Mouse (Mus musculus): ENCODE measurements around the gene Il3. TPM values are rescaled to one million over a fixed set of nuclear protein-coding genes. Genes with fewer than 3 reads are reported as not detected.
"Not testable (repeated sequence)": the region's sequence is repeated elsewhere in the genome, so short reads cannot be mapped to it uniquely, and the experiment has no call there.

Il3 gene
- polyA plus RNA-seq, 1 experiment from 2014 or later: not detected

DNA sequence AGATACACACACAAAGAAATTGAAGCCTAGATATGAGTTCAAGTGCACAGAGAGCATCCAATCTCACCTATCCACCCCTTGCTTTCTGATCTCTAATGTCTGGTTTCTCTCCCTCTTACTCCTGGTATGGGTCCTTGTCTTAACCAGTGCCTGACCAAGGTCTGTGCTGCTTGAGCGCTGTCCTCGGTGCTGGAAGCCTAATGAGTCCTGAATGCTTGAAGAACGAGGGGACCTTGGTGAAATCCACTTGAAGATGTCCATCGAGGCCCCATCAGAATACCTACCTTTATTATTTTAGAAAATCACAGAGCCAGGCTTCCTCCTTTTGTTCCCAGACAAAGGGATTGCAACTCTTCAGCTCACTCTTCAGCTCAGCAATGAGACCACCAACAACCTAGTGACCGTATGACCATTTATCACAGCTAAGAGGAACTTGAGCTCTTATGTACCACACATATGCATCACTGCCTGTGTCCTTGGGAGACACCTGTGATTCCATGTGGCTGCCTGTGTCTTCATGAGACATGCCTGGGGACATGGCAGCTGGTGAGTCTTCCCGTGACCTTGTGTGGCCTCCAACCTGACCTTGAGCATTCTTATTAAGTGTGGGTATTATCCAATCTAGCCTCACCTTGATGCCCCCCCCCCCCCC, 36.1 kb upstream of the Il3 start:
- Histone ChIP-seq H3K4me1 (replicated peaks) (peaks cover 41% of the 10 kb centered on the region), H3K36me3 (no peaks in the 10 kb centered on the region), H3K4me2 (replicated peaks) (peak overlapping the region; percentile 82), H3K9ac (replicated peaks) (peak overlapping the region; percentile 93), H3K27ac (peak overlapping the region; percentile 92), H3K9me3 (no peaks in the 10 kb centered on the region), H3K4me3 (replicated peaks) (peak overlapping the region; percentile 76), H3K27me3 (no peaks in the 10 kb centered on the region)
- 19% methylated on average over 6 of the region's 6 CpGs for WGBS
- peak; percentile 27 for ATAC-seq

GRCm38 (mm10) chr11:54302606-54303005, 35.5 kb upstream of the Il3 start:
- H3K9me3 ChIP-seq: no peaks in the 10 kb centered on the region
- WGBS: 87% methylated on average over 3 of the region's 3 CpGs
- peak overlapping the region; percentile 93 for H3K9ac ChIP-seq (replicated peaks)
- peak overlapping the region; percentile 92 for H3K27ac ChIP-seq
- peak overlapping the region; percentile 82 for H3K4me2 ChIP-seq (replicated peaks)
- no peak for ATAC-seq
- H3K4me3 ChIP-seq (replicated peaks): 0 out of 2 replicates have a peak overlapping the region, but pooled peaks have one; percentile 76
- H3K36me3 ChIP-seq: no peaks in the 10 kb centered on the region
- no peaks in the 10 kb centered on the region for H3K27me3 ChIP-seq
- peaks cover 41% of the 10 kb centered on the region for H3K4me1 ChIP-seq (replicated peaks)

DNA sequence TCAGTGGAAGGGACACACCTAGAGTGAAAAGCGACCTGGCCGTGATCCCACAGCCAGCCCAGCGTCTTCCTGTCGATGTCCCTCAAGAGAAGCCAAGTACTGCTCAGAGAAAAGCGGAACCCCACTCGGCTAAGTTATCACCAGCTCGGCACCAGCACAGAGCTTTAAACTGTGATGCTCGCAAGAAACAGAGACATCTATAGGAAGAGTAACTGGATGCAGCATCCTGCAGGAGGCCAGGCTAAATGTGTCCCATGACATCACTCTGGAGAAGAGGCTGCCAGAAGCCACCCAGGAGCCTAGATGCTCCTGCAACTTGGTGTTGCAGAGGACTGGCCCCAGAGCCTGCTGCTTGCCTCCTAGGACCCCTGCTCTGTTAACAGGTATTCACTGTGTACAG, 34.9 kb upstream of the Il3 start:
- no peak for ATAC-seq
- WGBS: 88% methylated on average over 8 of the region's 8 CpGs
- no peak overlapping the region for H3K4me3 ChIP-seq (replicated peaks)

GRCm38 (mm10) chr11:54298777-54299176, 31.7 kb upstream of the Il3 start:
- Histone ChIP-seq H3K27ac (no peak overlapping the region), H3K4me2 (replicated peaks) (no peak overlapping the region), H3K9me3 (no peaks in the 10 kb centered on the region; the same call in 1 of the 2 replicates), H3K27me3 (no peaks in the 10 kb centered on the region), H3K9ac (replicated peaks) (no peak overlapping the region), H3K36me3 (no peaks in the 10 kb centered on the region), H3K4me3 (replicated peaks) (no peak overlapping the region), H3K4me1 (replicated peaks) (peaks cover 11% of the 10 kb centered on the region)
- no peak for ATAC-seq

More for the DNA sequence above, 34.9 kb upstream of the Il3 start:
- Histone ChIP-seq H3K9me3 (no peaks in the 10 kb centered on the region; the same call in 1 of the 2 replicates), H3K27me3 (no peaks in the 10 kb centered on the region), H3K4me2 (replicated peaks) (no peak overlapping the region), H3K4me1 (replicated peaks) (peaks cover 37% of the 10 kb centered on the region), H3K9ac (replicated peaks) (no peak overlapping the region), H3K36me3 (no peaks in the 10 kb centered on the region), H3K27ac (no peak overlapping the region)

DNA sequence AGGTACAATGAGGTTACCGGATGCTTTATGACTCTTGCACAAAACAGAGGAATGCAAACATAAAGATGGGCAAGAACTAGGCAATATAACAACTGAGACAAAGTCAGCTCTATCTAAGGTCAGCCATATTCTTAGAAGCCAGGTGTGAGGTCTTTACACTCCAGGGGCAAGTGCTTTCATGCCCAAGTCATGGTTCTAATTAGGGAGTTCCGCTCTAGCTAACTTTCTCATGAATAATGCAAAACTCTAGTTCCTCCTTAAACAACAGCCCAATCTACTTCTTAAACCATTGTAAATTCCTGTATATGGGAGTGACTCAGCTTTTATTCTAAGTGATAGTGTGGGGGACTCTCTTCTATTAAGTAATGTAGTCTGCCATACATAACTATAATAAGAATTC, 30.4 kb upstream of the Il3 start:
- not testable (repeated sequence) for H3K4me2 ChIP-seq (replicated peaks); H3K36me3 ChIP-seq; H3K27ac ChIP-seq; H3K27me3 ChIP-seq; H3K4me1 ChIP-seq (replicated peaks); ATAC-seq; H3K9me3 ChIP-seq; H3K9ac ChIP-seq (replicated peaks); H3K4me3 ChIP-seq (replicated peaks)
- 85% methylated on average over 2 of the region's 2 CpGs for WGBS

- no peaks in the 10 kb centered on the region for H3K4me1 ChIP-seq (replicated peaks)
- no peaks in the 10 kb centered on the region; the same call in 1 of the 2 replicates for H3K9me3 ChIP-seq
- H3K36me3 ChIP-seq: no peaks in the 10 kb centered on the region
- WGBS: 93% methylated on average over 1 of the region's 1 CpGs
- H3K27ac ChIP-seq: no peak overlapping the region
- H3K4me3 ChIP-seq (replicated peaks): no peak overlapping the region
- no peak for ATAC-seq
- H3K27me3 ChIP-seq: no peaks in the 10 kb centered on the region
- H3K9ac ChIP-seq (replicated peaks): no peak overlapping the region
- no peak overlapping the region for H3K4me2 ChIP-seq (replicated peaks)
Observed at GRCm38 (mm10) chr11:54296734-54297133, 29.7 kb upstream of the Il3 start.

GRCm38 (mm10) chr11:54295971-54296370, 28.9 kb upstream of the Il3 start:
- 86% methylated on average over 4 of the region's 4 CpGs for WGBS
- no peaks in the 10 kb centered on the region; the same call in 1 of the 2 replicates for H3K9me3 ChIP-seq
- H3K27ac ChIP-seq: no peak overlapping the region
- no peaks in the 10 kb centered on the region for H3K27me3 ChIP-seq
- no peaks in the 10 kb centered on the region for H3K4me1 ChIP-seq (replicated peaks)
- no peaks in the 10 kb centered on the region for H3K36me3 ChIP-seq
- no peak overlapping the region for H3K9ac ChIP-seq (replicated peaks)
- H3K4me2 ChIP-seq (replicated peaks): no peak overlapping the region
- H3K4me3 ChIP-seq (replicated peaks): no peak overlapping the region
- no peak for ATAC-seq

DNA sequence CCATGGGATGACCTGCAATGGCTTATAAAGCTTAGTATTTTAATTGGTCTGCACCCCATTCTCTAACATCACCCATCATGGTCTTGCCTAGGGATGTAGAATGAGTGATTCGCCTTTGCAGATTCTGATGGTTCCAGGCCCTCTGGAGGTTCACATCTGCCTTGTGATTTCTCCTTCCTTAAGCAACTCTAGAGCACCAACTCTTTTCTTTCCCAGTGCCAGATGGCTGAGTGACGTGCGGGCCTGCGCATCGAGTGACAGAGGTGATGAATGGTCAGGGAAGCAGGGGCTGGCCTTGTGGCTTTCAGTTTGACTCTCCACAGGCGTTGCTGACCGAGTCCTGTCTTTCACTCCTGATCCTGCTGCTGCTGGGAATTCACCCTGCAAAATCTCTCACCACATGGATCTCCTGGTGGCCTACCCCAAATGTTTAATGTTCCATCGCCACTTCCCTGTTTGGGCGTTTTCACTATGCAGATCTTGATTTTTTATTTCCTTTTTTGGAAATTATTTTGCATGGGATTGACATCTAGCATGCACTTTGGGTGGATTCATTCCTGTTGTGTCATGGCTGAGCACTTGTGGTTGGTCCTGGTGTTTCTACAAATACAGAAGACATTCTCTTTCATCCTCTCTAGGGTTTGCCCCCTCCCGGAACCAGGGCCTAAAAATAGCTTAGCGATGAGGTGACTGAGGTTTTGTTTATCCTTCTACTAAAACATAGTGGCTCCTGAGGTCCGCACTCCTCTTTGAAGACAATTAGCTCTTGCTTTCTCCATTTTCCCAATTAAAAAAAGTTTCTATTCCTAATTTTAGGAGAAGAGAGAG, 27.1 kb upstream of the Il3 start:
- no peak for ATAC-seq
- no peak overlapping the region for H3K4me2 ChIP-seq (replicated peaks)
- no peaks in the 10 kb centered on the region for H3K27me3 ChIP-seq
- no peaks in the 10 kb centered on the region for H3K36me3 ChIP-seq
- no peak overlapping the region for H3K9ac ChIP-seq (replicated peaks)
- no peak overlapping the region for H3K27ac ChIP-seq
- H3K4me3 ChIP-seq (replicated peaks): no peak overlapping the region
- H3K4me1 ChIP-seq (replicated peaks): no peaks in the 10 kb centered on the region
- no peaks in the 10 kb centered on the region; the same call in 1 of the 2 replicates for H3K9me3 ChIP-seq
- WGBS: 87% methylated on average over 12 of the region's 12 CpGs

DNA sequence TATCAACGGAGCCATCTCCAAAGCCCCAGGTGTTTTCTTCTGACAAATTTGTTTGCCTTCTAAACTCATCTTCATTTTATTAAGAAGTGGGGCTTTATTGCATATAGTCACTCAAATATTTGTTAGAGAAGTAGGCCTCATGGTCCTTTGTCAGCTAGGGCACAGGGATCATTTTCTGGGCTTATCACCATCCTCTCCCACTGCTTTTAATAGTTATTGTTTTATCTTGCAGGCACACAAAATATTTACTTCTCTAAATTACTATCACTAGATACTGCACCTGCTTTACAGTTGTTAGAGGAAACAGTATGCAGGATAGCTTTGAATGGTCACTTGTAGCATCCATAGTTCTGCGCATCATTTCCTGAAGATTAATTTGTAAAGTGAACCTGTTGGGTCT, 25.1 kb upstream of the Il3 start:
- Histone ChIP-seq H3K36me3 (no peaks in the 10 kb centered on the region), H3K27ac (no peak overlapping the region)
- WGBS: 87% methylated on average over 2 of the region's 2 CpGs

GRCm38 (mm10) chr11:54287821-54288453, 20.9 kb upstream of the Il3 start:
- 91% methylated on average over 8 of the region's 8 CpGs for WGBS
- no peaks in the 10 kb centered on the region for H3K9me3 ChIP-seq
- no peak overlapping the region for H3K9ac ChIP-seq (replicated peaks)
- H3K4me3 ChIP-seq (replicated peaks): no peak overlapping the region
- ATAC-seq: no peak
- H3K4me2 ChIP-seq (replicated peaks): no peak overlapping the region
- no peaks in the 10 kb centered on the region for H3K4me1 ChIP-seq (replicated peaks)
- no peaks in the 10 kb centered on the region for H3K27me3 ChIP-seq
- H3K36me3 ChIP-seq: no peaks in the 10 kb centered on the region
- H3K27ac ChIP-seq: no peak overlapping the region

More for the DNA sequence above, 25.1 kb upstream of the Il3 start:
- Histone ChIP-seq H3K27me3 (no peaks in the 10 kb centered on the region), H3K9ac (replicated peaks) (no peak overlapping the region), H3K4me3 (replicated peaks) (no peak overlapping the region), H3K4me1 (replicated peaks) (no peaks in the 10 kb centered on the region), H3K9me3 (no peaks in the 10 kb centered on the region; the same call in 1 of the 2 replicates), H3K4me2 (replicated peaks) (no peak overlapping the region)
- no peak for ATAC-seq

DNA sequence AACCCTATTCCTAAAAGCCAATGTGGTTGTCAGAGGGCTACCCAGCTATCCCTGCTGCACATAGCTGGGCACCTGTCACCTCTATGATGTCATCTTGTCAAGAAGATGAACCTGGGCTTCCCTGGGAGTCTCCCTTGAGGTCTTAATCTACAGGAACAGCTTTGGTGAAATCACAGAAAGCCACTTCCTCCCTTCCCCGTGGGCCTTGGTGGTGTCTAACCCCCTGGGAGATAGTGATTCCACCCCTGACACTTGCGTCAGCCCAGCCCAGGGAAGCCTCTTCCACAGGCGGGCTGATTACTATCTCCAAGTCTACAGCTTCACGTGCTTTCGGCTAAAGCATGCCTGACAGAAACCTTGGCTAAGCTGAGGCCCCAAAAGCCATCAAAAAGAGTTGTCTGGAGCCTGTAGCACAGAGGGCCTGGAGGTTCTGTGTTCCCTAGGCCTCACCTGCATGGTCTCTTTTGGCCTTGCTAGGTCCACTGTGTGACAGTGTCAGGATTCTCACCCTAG, 4.4 kb upstream of the Il3 start:
- H3K9ac ChIP-seq (replicated peaks): no peak overlapping the region
- H3K27ac ChIP-seq: no peak overlapping the region
- no peak overlapping the region for H3K4me3 ChIP-seq (replicated peaks)
- no peaks in the 10 kb centered on the region for H3K9me3 ChIP-seq
- no peaks in the 10 kb centered on the region for H3K4me1 ChIP-seq (replicated peaks)
- H3K36me3 ChIP-seq: no peaks in the 10 kb centered on the region
- no peaks in the 10 kb centered on the region for H3K27me3 ChIP-seq
- ATAC-seq: no peak
- no peak overlapping the region for H3K4me2 ChIP-seq (replicated peaks)
- 79% methylated on average over 5 of the region's 5 CpGs for WGBS
